Mouse (Mus musculus) intestine, embryonic 16.5 days (tissue): ENCODE data around the gene Gorasp1. TPM values are rescaled to one million over a fixed set of nuclear protein-coding genes. Genes with fewer than 3 reads are reported as not detected.

Source experiments
- ATAC-seq: fragments of 200-750 bp; cut with Nextera tagmentation; 2 replicates; pipeline ENCODE4 v1.8.0; 2017; ENCODE audit warnings: moderate TSS enrichment, moderate library complexity
- H3K27ac ChIP-seq: fragments of 300-500 bp; sonication (generic); 2 replicates; pipeline ENCODE4 v1.5.1; 2014; ENCODE audit warnings: mild to moderate bottlenecking, low read length
- H3K27me3 ChIP-seq: fragments of 300-500 bp; sonication (generic); replicated peaks from 2 replicates; pipeline ENCODE4 v1.6.1; 2014; ENCODE audit warnings: low read length, control low read depth, mixed read lengths; ENCODE audit not compliant: control insufficient read depth, insufficient read depth
- H3K36me3 ChIP-seq: fragments of 300-500 bp; sonication (generic); 2 replicates; pipeline ENCODE4 v1.6.1; 2014; ENCODE audit warnings: low read length, control low read depth; ENCODE audit not compliant: control insufficient read depth, insufficient read depth
- H3K4me1 ChIP-seq: fragments of 300-500 bp; sonication (generic); 2 replicates; pipeline ENCODE4 v1.6.1; 2014; ENCODE audit warnings: low read length, control low read depth, mixed read lengths; ENCODE audit not compliant: control insufficient read depth, insufficient read depth
- H3K4me2 ChIP-seq: fragments of 300-500 bp; sonication (generic); 2 replicates; pipeline ENCODE4 v1.6.1; 2014; ENCODE audit warnings: low read depth, low read length, control low read depth
- H3K4me3 ChIP-seq: fragments of 300-500 bp; sonication (generic); 2 replicates; pipeline ENCODE4 v1.5.1; 2014; ENCODE audit warnings: mild to moderate bottlenecking, low read length
- H3K9ac ChIP-seq: fragments of 300-500 bp; sonication (generic); 2 replicates; pipeline ENCODE4 v1.6.1; 2014; ENCODE audit warnings: low read depth, low read length
- H3K9me3 ChIP-seq: fragments of 300-500 bp; sonication (generic); 2 replicates; pipeline ENCODE4 v1.6.1; 2016; ENCODE audit warnings: low read length, control low read depth; ENCODE audit not compliant: control insufficient read depth
- WGBS: fragments of 180-500 bp; shearing (Covaris S2); extraction: QIAGEN DNeasy Blood & Tissue Kit; methylation state at CpG from one replicate; pipeline ENCODE4 v1.1.7; 2014; 5-methylcytosine and 5-hydroxymethylcytosine counted together
- polyA plus RNA-seq: library from polyadenylated mRNA; unstranded; fragments of >200 nt; fragmentation: Nextera tagmentation; extraction: Ambion mirVana; gene quantifications from 2 replicates; pipeline ENCODE4 v1.2.1, GENCODE M21; 2015

Gorasp1 gene
- polyA plus RNA-seq, 1 experiment from 2014 or later: 39.5 TPM

DNA sequence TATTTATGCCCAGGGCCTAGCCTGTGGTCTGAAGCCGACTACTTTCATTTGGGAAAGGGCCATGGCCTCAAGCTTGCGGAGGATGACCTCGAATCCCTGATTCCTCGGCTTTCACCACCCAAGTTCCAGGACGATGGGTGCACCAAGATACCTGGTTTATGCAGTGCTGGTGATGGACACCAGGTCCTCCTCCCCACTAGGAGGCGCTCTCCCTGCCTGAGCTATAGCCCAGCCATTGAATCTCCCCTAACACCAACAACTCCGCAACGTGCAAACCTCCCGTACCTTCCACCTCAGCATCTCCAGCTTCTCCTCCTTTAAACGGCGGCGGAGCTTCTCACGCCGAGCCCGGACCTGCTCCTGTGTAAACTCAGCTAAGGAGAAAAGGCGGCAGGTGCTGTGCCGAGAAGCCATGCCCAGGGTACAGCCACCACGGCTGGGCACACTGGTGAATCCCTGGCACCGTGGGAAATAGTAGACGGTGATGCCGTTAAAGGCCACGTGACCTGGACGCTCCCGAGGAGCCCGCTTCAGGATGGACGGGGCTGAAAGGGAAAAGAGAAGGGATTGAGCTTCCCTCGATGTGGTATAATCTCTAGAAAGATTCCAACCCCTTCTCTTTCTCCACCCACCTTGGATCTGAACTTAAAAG is 36.6 kb upstream of the Gorasp1 start:
- H3K27ac ChIP-seq: no peak overlapping the region
- ATAC-seq: no peak
- H3K9me3 ChIP-seq: no peaks in the 10 kb centered on the region
- no peak overlapping the region for H3K4me2 ChIP-seq
- H3K4me1 ChIP-seq: peaks cover 29% of the 10 kb centered on the region
- no peaks in the 10 kb centered on the region for H3K27me3 ChIP-seq
- H3K9ac ChIP-seq: no peak overlapping the region
- 92% methylated on average over 27 of the region's 27 CpGs for WGBS
- peaks cover 13% of the 10 kb centered on the region for H3K36me3 ChIP-seq
- H3K4me3 ChIP-seq: no peak overlapping the region

DNA sequence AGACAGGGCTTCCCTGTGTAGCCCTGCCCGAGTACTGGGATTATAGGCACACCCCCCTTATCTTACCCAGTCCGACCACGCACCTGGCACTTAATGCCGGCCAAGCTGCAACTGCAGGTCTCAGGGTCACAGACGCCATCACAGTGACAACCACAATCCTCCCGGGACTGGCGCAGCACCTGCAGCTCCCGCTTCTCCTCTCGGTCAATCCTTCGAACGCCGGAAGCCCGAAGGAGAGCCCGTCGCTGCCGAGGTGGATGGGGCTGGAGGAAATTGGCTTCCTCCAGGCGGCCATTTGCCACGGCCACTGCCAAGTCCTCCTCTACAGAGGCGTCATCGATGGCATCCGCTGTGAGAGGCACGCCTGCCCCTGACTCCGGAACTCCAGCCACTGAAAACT is 35.9 kb upstream of the Gorasp1 start:
- H3K27me3 ChIP-seq: no peaks in the 10 kb centered on the region
- no peak overlapping the region for H3K9ac ChIP-seq
- no peak for ATAC-seq
- H3K4me3 ChIP-seq: no peak overlapping the region
- peaks cover 13% of the 10 kb centered on the region for H3K36me3 ChIP-seq
- no peak overlapping the region for H3K27ac ChIP-seq
- WGBS: 92% methylated on average over 23 of the region's 23 CpGs
- peaks cover 22% of the 10 kb centered on the region for H3K4me1 ChIP-seq
- no peaks in the 10 kb centered on the region for H3K9me3 ChIP-seq
- no peak overlapping the region for H3K4me2 ChIP-seq

DNA sequence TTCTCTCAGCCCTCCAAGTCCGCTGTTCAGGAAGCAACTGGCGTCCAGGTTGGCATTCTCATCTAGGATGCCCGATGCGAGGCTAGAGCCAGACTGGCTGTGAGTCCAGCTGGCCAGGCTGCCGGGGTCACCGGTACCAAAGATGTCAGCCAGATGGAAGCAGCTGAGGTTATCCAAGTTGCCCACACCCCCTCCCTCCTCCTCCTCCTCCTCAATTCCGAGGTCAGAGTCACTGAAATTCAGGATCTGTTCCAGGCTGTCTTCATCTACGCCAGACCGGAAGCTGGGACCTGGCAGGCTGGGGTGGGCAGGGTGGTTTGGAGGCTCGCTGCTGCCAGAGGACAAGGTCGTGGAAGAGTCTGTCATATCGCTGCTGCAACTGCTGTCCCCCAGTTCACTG is 35.2 kb upstream of the Gorasp1 start:
- Histone ChIP-seq H3K9me3 (no peaks in the 10 kb centered on the region), H3K9ac (no peak overlapping the region), H3K4me1 (peaks cover 15% of the 10 kb centered on the region), H3K27me3 (no peaks in the 10 kb centered on the region), H3K27ac (no peak overlapping the region), H3K4me2 (no peak overlapping the region), H3K36me3 (peaks cover 13% of the 10 kb centered on the region), H3K4me3 (no peak overlapping the region)
- no peak for ATAC-seq
- 84% methylated on average over 12 of the region's 12 CpGs for WGBS

DNA sequence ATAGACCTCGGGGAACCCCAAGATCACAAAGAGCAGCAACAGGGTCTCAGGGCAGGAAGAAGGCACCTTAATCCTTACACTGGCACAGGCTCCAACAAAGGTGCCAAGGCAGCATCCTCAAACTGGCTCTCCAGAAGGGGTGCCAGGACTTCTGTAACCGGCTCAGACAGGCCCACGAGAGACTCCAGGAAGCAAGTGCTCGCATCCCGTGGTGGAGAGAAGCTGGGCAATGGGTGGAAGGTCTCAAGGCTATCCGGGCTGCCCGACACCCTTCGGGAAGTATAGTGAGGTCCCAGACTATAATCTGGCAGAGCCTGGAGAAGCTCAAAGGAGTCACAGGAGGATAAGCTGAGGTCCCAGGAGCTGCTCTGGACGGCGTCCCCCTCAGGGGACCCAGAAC is 34.8 kb upstream of the Gorasp1 start:
- WGBS: 94% methylated on average over 10 of the region's 10 CpGs
- H3K9me3 ChIP-seq: no peaks in the 10 kb centered on the region
- peaks cover 13% of the 10 kb centered on the region for H3K36me3 ChIP-seq
- no peak overlapping the region for H3K4me3 ChIP-seq
- no peak overlapping the region for H3K27ac ChIP-seq
- peaks cover 11% of the 10 kb centered on the region for H3K4me1 ChIP-seq
- H3K4me2 ChIP-seq: no peak overlapping the region
- H3K9ac ChIP-seq: no peak overlapping the region
- ATAC-seq: no peak
- H3K27me3 ChIP-seq: no peaks in the 10 kb centered on the region

DNA sequence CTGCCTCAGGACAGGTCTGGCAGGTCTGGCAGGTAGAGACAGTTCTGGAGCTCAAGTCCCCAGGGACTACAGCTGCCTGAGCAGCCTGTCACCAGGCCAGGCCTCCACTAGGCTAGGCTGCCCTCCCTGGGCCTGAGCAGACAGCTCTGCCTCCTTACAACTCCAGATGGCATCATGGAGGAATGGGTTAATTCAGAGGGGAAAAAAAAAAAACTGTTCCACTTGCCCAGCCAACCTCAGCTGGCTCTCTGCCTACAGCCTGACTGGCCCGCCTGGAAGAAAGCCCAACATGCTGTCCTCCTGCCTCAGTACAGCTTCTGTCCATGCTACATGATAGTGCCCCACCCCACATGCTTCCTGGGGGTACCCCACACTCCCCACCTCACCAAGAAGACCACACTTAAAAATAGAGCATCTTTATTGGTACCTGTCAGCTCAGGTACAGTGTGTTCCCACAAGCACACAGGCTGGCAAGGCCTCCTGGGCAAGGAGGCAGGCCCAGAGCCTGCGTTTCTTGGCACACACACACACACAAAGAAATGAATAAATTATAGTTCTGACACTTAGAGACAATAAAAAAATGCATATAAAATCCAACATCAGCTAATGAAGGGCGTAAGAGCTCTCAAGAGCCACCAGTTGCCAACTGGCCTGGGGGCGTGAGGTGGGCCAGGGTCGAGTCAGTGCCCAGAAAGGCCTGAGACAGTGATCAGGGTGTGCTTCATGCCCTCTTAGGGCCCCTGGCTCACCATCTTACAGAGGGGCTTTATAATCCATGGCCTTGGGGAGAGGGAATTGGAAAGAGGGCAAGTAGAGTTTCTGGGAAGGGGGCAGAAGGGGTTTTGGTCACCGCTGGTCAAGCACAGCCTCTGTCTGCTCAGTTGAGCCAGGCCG is 33.6 kb upstream of the Gorasp1 start:
- peaks cover 13% of the 10 kb centered on the region for H3K36me3 ChIP-seq
- H3K27ac ChIP-seq: no peak overlapping the region
- H3K27me3 ChIP-seq: no peaks in the 10 kb centered on the region
- no peak overlapping the region for H3K9ac ChIP-seq
- no peak; the same call in 1 of the 2 replicates for ATAC-seq
- H3K9me3 ChIP-seq: no peaks in the 10 kb centered on the region
- 0 out of 2 replicates have a peak, but pooled peaks cover 2% of the 10 kb centered on the region for H3K4me1 ChIP-seq
- H3K4me2 ChIP-seq: no peak overlapping the region
- WGBS: 79% methylated on average over 7 of the region's 7 CpGs
- no peak overlapping the region for H3K4me3 ChIP-seq

DNA sequence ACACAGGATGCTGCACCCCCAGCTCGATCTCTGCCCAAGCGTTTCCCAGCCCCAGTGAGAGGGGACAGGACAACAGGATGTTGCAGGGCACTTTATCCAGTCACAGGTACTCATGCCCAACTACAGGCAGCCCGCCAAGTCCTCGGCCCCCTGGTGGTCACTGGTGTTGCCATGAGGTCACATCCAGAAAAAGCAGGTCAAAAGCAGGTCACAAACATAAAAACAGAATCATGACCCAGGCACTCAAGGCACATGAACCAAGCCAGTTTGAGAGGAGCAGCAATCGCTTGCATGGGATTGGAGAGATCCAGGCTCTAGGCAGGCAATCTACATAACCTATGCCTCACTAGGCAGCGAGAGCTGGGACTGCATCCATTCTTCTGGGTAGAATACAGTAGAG is 32.9 kb upstream of the Gorasp1 start:
- H3K4me1 ChIP-seq: 0 out of 2 replicates have a peak, but pooled peaks cover 2% of the 10 kb centered on the region
- WGBS: 43% methylated on average over 6 of the region's 6 CpGs
- H3K4me3 ChIP-seq: no peak overlapping the region
- H3K4me2 ChIP-seq: no peak overlapping the region
- no peak overlapping the region for H3K27ac ChIP-seq
- no peak for ATAC-seq
- H3K36me3 ChIP-seq: peaks cover 13% of the 10 kb centered on the region
- no peak overlapping the region for H3K9ac ChIP-seq
- no peaks in the 10 kb centered on the region for H3K9me3 ChIP-seq
- no peaks in the 10 kb centered on the region for H3K27me3 ChIP-seq

DNA sequence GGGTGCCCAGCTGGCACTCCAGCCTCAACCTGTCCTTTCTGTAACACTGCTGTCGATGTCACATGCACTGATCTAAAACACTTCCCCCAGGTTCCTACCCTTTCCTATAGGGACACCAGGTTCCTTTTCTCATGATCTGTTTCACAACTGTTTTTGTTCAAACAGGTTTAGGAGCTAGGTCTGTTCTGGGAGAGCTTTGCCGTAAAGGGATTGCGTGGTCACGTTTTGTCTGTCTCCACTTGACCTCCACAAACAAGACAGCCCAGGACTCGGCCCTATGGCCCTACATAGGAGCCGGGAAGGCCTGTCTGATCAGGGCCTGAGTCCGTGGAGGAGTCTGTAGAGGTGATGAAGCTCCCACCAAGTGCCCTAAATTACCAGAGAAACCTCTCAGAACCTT is 32.4 kb upstream of the Gorasp1 start:
- H3K4me1 ChIP-seq: 0 out of 2 replicates have a peak, but pooled peaks cover 2% of the 10 kb centered on the region
- WGBS: 79% methylated on average over 7 of the region's 7 CpGs
- no peaks in the 10 kb centered on the region for H3K9me3 ChIP-seq
- no peak overlapping the region for H3K27ac ChIP-seq
- H3K9ac ChIP-seq: no peak overlapping the region
- no peak overlapping the region for H3K4me2 ChIP-seq
- no peak overlapping the region for H3K4me3 ChIP-seq
- H3K36me3 ChIP-seq: peaks cover 13% of the 10 kb centered on the region
- no peak for ATAC-seq
- H3K27me3 ChIP-seq: no peaks in the 10 kb centered on the region

DNA sequence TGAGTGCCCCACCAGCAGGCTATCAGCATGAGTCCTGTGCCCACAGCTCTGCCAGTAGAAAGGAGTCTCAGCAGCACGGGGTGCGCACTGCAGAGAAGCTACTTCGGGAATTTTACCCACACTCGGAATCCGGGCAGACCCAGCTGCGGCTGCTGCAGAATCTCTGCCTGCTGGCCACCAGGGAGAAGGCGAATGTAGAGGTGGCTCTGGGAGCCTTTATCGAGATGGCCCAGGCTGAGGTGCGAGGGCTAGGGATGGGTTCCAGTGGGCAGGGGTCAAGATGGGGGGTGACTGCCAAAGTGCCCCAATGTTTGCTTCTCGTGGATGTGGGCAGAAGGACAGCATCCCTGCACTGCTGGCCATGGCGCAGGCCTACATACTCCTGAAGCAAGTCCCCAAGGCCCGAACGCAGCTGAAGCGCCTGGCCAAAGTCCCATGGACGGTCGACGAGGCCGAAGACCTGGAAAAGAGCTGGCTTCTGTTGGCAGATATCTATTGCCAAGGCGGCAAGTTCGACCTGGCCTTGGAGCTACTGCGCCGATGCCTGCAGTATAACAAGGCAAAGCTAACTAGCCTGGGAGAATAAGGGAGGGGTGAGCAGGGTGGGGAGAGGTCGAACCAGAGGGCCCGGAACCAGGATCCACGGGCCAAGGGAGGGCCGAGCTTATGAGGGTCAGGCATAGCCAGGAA is 29.0 kb upstream of the Gorasp1 start:
- H3K9ac ChIP-seq: no peak overlapping the region
- no peak for ATAC-seq
- H3K4me3 ChIP-seq: no peak overlapping the region
- 84% methylated on average over 26 of the region's 26 CpGs for WGBS
- no peaks in the 10 kb centered on the region for H3K36me3 ChIP-seq
- H3K27ac ChIP-seq: no peak overlapping the region
- H3K4me2 ChIP-seq: no peak overlapping the region
- no peaks in the 10 kb centered on the region for H3K27me3 ChIP-seq
- peaks cover 6% of the 10 kb centered on the region; the same call in 1 of the 2 replicates for H3K4me1 ChIP-seq
- no peaks in the 10 kb centered on the region for H3K9me3 ChIP-seq

DNA sequence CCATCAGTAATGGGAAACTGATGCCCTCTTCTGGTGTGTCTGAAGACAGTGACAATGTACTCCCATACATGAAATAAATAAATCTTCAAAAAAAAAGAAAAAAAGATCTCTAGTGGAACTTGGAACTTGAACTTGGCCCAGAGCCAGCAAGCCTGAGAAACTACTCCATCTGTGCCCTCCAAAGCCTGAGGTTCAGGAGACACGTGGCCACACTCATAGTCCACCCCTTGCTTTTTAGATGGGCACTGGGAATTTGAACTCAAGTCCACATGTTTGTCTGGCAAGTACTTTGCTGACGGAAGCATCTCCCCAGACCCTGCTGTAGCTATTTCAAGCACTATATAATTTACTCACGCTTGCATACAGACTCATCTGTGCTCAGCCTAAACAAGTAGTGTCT is 27.8 kb upstream of the Gorasp1 start:
- no peaks in the 10 kb centered on the region for H3K9me3 ChIP-seq
- no peak overlapping the region for H3K27ac ChIP-seq
- peaks cover 4% of the 10 kb centered on the region; the same call in 1 of the 2 replicates for H3K4me1 ChIP-seq
- no peak overlapping the region for H3K9ac ChIP-seq
- no peak overlapping the region for H3K4me3 ChIP-seq
- H3K36me3 ChIP-seq: no peaks in the 10 kb centered on the region
- no peak for ATAC-seq
- no peak overlapping the region for H3K4me2 ChIP-seq
- no peaks in the 10 kb centered on the region for H3K27me3 ChIP-seq
- 56% methylated on average over 3 of the region's 3 CpGs for WGBS
